Comparison of ENCODE assay signal across 10 mouse cellular contexts in the genomic region with DNA sequence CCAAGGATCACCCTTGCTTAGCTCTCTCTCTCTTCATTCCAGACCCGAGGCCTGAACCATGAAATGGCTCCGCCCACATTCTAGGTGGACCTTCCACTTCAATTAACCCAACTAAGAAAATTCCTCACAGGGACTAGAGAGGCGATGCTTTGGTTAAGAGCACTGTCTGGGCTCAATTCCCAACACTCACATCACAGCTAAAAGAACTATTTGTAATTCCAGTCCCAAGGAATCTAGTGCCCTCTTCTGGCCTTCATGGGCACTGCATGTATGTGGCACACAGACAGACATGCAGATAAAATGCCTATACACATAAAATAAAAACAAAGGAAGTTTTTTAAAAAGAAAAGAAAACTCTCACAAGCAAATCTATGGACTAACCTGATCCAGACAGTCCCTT. TPM values are rescaled to one million over a fixed set of nuclear protein-coding genes. Genes with fewer than 3 reads are reported as not detected.
DNase-seq lines count a peak whose midpoint lies in the region; ATAC-seq lines count a peak whose summit lies in the region.
"Had no signal": no experiment of that assay in that cellular context is flagged by ENCODE, and none has a peak within 500 bp of the region (broad histone marks: within the 10 kb centered on the region; RNA-seq: fewer than 3 reads in every experiment).

No protein-coding gene starts in this region.

- 33% methylated on average over 3 of the region's 3 CpGs for WGBS in liver, embryonic 12.5 days (ENCODE audit: insufficient replicate concordance)
- WGBS in midbrain, embryonic 13.5 days = 28% methylated on average over 3 of the region's 3 CpGs

- H3K27me3 ChIP-seq in liver, embryonic 12.5 days (replicated peaks) = no peaks in the 10 kb centered on the region
- H3K27me3 ChIP-seq in midbrain, embryonic 13.5 days = no peaks in the 10 kb centered on the region
- H3K27me3 ChIP-seq: embryonic facial prominence, embryonic 12.5 days had no signal

- no peaks in the 10 kb centered on the region for H3K4me1 ChIP-seq in liver, embryonic 12.5 days
- H3K4me1 ChIP-seq in midbrain, embryonic 13.5 days (replicated peaks) = no peaks in the 10 kb centered on the region
- H3K4me1 ChIP-seq: embryonic facial prominence, embryonic 12.5 days had no signal

- no peak overlapping the region for H3K4me2 ChIP-seq in liver, embryonic 12.5 days
- H3K4me2 ChIP-seq in midbrain, embryonic 13.5 days (replicated peaks) = no peak overlapping the region
- H3K4me2 ChIP-seq: embryonic facial prominence, embryonic 12.5 days had no signal

- no peaks in the 10 kb centered on the region for H3K9me3 ChIP-seq in liver, embryonic 12.5 days (replicated peaks)
- H3K9me3 ChIP-seq in midbrain, embryonic 13.5 days = no peaks in the 10 kb centered on the region
- H3K9me3 ChIP-seq: embryonic facial prominence, embryonic 12.5 days had no signal

- H3K9ac ChIP-seq in liver, embryonic 12.5 days = no peak overlapping the region
- H3K9ac ChIP-seq in midbrain, embryonic 13.5 days (replicated peaks) = no peak overlapping the region
- H3K9ac ChIP-seq: embryonic facial prominence, embryonic 12.5 days had no signal

- DNase-seq in liver = peak; percentile 54
- peak; percentile 67 to 72 for DNase-seq in adrenal gland, adult 18-20 months (ENCODE audit: low spot score in 2 of 2)
- peak; percentile 45 for DNase-seq in embryo, embryonic 11.5 days (ENCODE audit: low read depth, low spot score)
- peak; percentile 65 to 75 for DNase-seq in heart, postnatal 36 days
- peak; percentile 72 to 76 for DNase-seq in layer of hippocampus, postnatal 36 days
- DNase-seq in thymus, postnatal 4 days = peak; percentile 77

- H3K36me3 ChIP-seq in liver, embryonic 12.5 days = no peaks in the 10 kb centered on the region
- 0 out of 2 replicates have a peak, but pooled peaks cover 9% of the 10 kb centered on the region for H3K36me3 ChIP-seq in midbrain, embryonic 13.5 days
- H3K36me3 ChIP-seq: embryonic facial prominence, embryonic 12.5 days had no signal

- intact Hi-C loops in heart, postnatal 36 days (cut with DNase I) = loop anchor here (1.0 to 2.0 kb wide), 2 partner anchors 158 to 213 kb away; no protein-coding TSS in a partner anchor

- ATAC-seq in liver, embryonic 12.5 days = no peak
- ATAC-seq in midbrain, embryonic 13.5 days = peak; percentile 55

- H3K4me3 ChIP-seq in liver, embryonic 12.5 days = no peak overlapping the region
- no peak overlapping the region for H3K4me3 ChIP-seq in midbrain, embryonic 13.5 days (replicated peaks)
- H3K4me3 ChIP-seq: embryonic facial prominence, embryonic 12.5 days; myocyte had no signal

- no peak overlapping the region for H3K27ac ChIP-seq in liver, embryonic 12.5 days
- H3K27ac ChIP-seq in midbrain, embryonic 13.5 days = no peak overlapping the region
- H3K27ac ChIP-seq: embryonic facial prominence, embryonic 12.5 days had no signal

RNA-seq across cellular contexts. Expression of a gene that starts 27.4 kb away (rescaled TPM):
- 0.20 and 0.28 TPM in 2 replicates for polyA plus RNA-seq in liver, embryonic 12.5 days (2016; fragmentation: Nextera tagmentation; extraction: Ambion mirVana)
- total RNA-seq in adrenal gland, adult 18-20 months (2021) = 1 to 10 TPM; 2.6 to 2.8 TPM
- total RNA-seq in heart, postnatal 36 days (2021) = not detected
- 10 to 100 TPM; 47.9 to 49.6 TPM for total RNA-seq in layer of hippocampus, postnatal 36 days (2021)
- 33.4 and 38.8 TPM in 2 replicates for polyA plus RNA-seq in midbrain, embryonic 13.5 days (2015; fragmentation: Nextera tagmentation; extraction: Ambion mirVana)

RNA-seq across cellular contexts. Expression of a gene that starts 33.1 kb away (rescaled TPM):
- 0.05 TPM in 1 of 2 replicates, not detected in the other for polyA plus RNA-seq in liver, embryonic 12.5 days (2016; fragmentation: Nextera tagmentation; extraction: Ambion mirVana)
- total RNA-seq in adrenal gland, adult 18-20 months (2021) = 1 to 10 TPM in 1 of 2 experiments, under 1 TPM in 1; 0.93 to 1.2 TPM
- not detected for total RNA-seq in heart, postnatal 36 days (2021)
- total RNA-seq in layer of hippocampus, postnatal 36 days (2021) = 10 to 100 TPM; 87.3 to 88.1 TPM
- polyA plus RNA-seq in midbrain, embryonic 13.5 days (2015; fragmentation: Nextera tagmentation; extraction: Ambion mirVana) = 6.0 and 7.2 TPM in 2 replicates

Comparison
In these comparisons a context has a peak if more than half of its experiments do, and no peak if none do; other contexts are left out.
1. RNA of a gene that starts 27.4 kb away (total RNA-seq): 47.9 to 49.6 TPM in layer of hippocampus, postnatal 36 days; 2.6 to 2.8 TPM in adrenal gland, adult 18-20 months and not detected in heart, postnatal 36 days; every median in the first group is over 10 times any median in the second.
2. RNA of a gene that starts 33.1 kb away (total RNA-seq): 87.3 to 88.1 TPM in layer of hippocampus, postnatal 36 days; 0.93 to 1.2 TPM in adrenal gland, adult 18-20 months and not detected in heart, postnatal 36 days; every median in the first group is over 10 times any median in the second.
3. Peak in every context shown above with its lines, with median percentiles within 50 percentile points of each other: DNase-seq.